Mouse (Mus musculus): ENCODE measurements around the gene Apela.
"Not testable (repeated sequence)": the region's sequence is repeated elsewhere in the genome, so short reads cannot be mapped to it uniquely, and the experiment has no call there.

The Apela gene

DNA sequence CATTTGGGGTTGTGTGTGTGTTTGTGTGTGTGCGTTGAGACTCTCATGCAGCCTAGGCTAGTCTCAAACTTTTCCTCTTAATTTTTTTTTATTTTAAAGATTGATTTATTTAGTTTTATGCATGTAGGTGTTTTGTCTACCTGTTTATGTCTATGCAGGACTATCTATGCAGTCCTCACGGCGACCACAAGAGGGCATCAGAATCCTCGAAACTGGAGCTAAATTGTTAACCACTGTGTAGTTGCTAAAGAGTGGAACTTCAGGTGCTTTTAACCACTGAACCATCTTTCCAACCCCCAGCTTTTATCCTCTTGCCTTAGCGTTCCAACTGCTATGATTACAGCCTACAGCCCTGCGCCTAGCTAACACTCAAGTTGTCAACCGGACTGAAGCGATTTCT is 14.7 kb downstream of the Apela start:
- peak; percentile 55 for DNase-seq (ENCODE audit: low spot score)

DNA sequence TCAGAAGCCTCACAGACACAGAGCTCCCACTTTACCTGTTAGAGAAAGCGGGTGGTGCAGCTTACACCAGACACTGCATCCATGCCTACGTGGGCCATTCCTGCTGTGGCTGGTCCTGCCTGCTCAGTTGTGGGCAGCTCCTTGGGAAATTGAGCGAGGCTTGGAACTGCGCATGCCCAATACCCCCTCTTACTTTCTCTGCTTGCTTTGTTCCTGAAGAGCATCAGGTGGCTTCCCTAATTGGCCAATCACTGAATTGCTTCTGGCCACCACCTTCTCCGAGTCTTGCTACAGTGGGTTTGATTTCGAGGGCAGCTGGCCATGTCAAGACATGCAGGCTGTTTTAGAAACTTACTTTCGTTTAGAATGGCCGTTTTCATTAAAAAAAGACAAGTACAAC is 18.7 kb downstream of the Apela start, which contains the start of the genes Trim61 and Trim60:
TSS of gene Trim61 (minus strand) at position 101 of the 400 bp plus-strand sequence.
TSS of gene Trim60 (minus strand) at position 162 of the 400 bp plus-strand sequence.
- no peak for DNase-seq (ENCODE audit: low spot score)

- not testable (repeated sequence) for DNase-seq (ENCODE audit: low spot score)
Observed at GRCm38 (mm10) chr8:65007616-65008015, 29.5 kb downstream of the Apela start.

DNA sequence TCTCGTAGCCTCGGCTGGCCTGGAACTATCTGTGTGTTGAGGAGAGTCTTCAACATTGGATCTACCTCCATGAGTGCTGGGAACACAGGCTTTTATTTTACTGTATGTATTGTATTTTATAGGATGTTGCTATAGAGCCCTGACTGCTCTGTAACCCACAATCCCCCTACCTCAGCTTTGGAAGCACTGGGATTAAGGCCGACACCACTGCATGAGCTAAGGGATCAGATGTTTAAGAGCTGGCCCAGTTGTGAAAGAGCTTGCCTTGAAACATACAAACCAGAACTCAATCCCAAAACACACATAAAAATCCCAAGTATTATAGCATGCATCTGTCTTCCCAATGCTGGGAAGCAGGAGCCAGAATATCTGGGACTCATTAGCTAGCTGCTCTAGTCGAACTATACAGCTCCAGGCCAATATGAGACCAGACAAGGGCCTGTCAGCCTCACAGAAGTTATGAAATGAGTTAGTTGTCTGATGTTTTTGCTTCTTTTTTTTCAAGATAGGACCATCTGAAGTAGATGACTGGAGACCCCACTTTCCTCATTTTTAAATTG is 38.2 kb downstream of the Apela start:
- no peak for DNase-seq (ENCODE audit: low spot score)

DNA sequence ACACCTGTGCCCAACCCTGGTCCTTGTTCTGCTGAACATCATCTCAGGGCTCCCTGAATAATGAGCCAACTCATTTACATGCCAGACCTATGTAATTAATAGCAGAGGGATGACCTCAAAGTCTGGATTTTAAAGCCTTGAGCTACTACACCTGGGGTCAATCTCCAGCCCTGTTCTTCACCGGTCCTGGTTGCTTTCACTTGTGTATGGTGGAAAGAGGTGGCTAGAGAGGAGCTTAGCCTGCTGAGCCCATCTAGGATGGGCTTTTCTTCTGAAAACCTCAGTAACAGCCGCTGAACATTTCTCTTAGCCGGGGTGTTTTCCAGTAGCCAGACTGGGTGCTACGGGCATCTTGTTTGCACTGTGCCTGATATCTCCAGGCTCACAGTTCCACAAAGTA is 49.4 kb downstream of the Apela start, which contains the start of gene Trim75:
TSS of gene Trim75 (minus strand) at position 101 of the 400 bp plus-strand sequence.
- DNase-seq (ENCODE audit: low spot score), result no peak

DNA sequence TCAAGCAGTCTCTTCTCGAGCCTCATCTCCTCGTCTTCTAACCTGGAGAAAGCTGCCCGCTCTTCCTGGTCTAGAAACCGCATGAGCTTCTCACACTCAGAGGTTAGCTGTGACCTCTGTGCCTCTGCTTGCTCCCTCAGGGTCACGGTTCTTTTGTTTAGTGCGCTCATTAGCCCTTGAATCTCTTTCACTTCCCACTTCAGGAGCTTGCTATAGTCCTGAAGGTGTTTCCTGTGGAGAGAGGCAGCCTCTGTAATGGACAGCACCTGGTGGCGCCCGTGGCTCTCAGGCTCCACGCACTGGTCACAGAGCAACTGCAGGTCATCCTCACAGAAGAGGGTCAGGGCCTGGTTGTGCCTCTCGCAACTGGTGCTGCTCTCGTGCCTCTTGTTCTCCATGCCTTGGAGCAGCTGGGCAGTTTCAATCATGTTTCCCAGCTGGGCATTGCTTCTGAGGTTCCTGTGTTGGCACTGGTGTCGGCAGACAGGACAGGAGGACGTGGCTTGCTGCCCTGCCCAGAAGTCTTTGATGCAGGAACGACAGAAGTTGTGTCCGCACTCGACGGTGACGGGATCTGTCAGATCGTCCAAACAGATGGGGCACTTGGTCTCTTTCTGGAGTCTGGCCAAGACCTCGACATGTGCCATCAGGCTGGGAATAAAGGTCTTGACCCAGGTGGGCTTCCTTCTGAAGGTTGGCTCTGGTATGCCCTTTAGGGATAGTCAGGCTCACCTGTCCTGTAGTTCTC is 53.8 kb downstream of the Apela start:
- no peak for DNase-seq (ENCODE audit: low spot score)

All from lung, postnatal 25 days (tissue).